Mouse (Mus musculus): ENCODE measurements at regions not wholly inside any gene's neighbourhood (a gene's known extent, or its start where the extent isn't known, plus 50 kb on each side); places are given as distances from the start of the nearest gene placed in this dataset.

DNA sequence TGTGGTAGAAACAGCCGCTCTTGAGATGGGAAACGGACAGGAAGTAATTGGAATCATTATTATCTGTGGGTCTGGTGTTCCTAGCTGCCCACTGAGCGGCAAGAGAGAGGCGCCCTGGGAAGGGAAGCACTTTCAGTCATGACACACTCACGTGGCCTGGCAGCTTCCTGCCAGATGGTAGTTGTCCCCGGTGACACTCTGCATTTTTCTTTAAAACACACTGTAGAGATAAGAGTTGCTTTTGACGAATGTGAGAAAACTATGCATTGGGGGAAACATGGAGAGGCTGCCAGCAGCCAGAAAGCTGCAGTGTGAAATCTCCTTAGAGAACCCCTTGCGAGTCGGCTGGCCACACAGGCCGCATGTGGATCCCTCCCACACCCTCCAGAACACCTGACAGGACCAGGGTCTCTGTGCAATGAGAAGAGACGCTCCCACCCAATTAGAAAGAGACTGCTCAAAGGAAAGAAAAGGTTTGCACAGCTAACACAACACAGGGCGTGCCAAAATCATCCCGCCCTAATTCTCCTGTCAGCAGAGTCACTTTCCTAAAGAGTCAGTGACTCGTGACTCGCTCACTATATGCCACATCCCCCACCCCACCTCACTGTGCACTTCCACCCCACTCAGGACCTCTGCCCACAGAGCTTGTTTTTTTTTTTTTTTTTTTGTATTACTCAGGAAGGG is 194.0 kb upstream of the Map3k1 start:
- no peaks in the 10 kb centered on the region for H3K27me3 ChIP-seq (ENCODE audit: insufficient read depth, low read length)
- H3K36me3 ChIP-seq (ENCODE audit: insufficient read depth, low read length), result no peaks in the 10 kb centered on the region
- no peak for ATAC-seq (ENCODE audit: low FRiP score)
- H3K4me3 ChIP-seq (ENCODE audit: low read depth, low read length), result no peak overlapping the region
- H3K27ac ChIP-seq (ENCODE audit: low read depth, low read length), result no peak overlapping the region
- no peaks in the 10 kb centered on the region for H3K9me3 ChIP-seq (ENCODE audit: low read length)
- no peak overlapping the region for H3K4me2 ChIP-seq (ENCODE audit: low read depth, low read length, poor library complexity, severe bottlenecking)
- H3K9ac ChIP-seq (replicated peaks; ENCODE audit: low read length, poor library complexity, severe bottlenecking), result no peak overlapping the region
- WGBS, result 53% methylated on average over 15 of the region's 15 CpGs
- DNase-seq (ENCODE audit: low spot score), result no peak
- TF ChIP-seq CTCF (IDR thresholded peaks at IDR 0.05), result no peak
- peaks cover 10% of the 10 kb centered on the region; the same call in 1 of the 2 replicates for H3K4me1 ChIP-seq (ENCODE audit: insufficient read depth, low read length)

DNA sequence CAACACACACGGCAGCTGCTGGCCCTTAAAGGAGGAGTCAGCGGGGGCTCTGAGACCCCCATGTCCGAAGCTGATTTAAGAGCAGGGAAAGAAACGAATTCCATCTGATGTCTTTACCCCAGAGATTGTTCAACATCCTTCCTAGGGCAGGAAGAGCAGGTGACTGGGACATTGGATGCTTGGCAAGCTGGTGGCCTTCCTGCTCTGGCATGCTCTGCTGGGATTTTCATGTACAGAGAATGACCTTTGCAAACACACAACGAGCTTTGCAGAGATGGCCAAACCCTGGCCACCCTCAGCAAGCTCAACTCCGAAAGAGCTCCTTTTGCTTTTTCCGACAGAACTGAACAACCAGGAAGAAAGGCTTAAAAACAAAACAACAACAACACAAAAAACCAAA is 194.7 kb upstream of the Map3k1 start:
- H3K4me2 ChIP-seq (ENCODE audit: low read depth, low read length, poor library complexity, severe bottlenecking), result no peak overlapping the region
- H3K4me3 ChIP-seq (ENCODE audit: low read depth, low read length), result no peak overlapping the region
- 76% methylated on average over 7 of the region's 7 CpGs for WGBS
- no peaks in the 10 kb centered on the region for H3K9me3 ChIP-seq (ENCODE audit: low read length)
- no peaks in the 10 kb centered on the region for H3K27me3 ChIP-seq (ENCODE audit: insufficient read depth, low read length)
- no peak for DNase-seq (ENCODE audit: low spot score)
- H3K36me3 ChIP-seq (ENCODE audit: insufficient read depth, low read length), result no peaks in the 10 kb centered on the region
- no peak for ATAC-seq (ENCODE audit: low FRiP score)
- peaks cover 10% of the 10 kb centered on the region; the same call in 1 of the 2 replicates for H3K4me1 ChIP-seq (ENCODE audit: insufficient read depth, low read length)
- H3K9ac ChIP-seq (replicated peaks; ENCODE audit: low read length, poor library complexity, severe bottlenecking), result no peak overlapping the region
- H3K27ac ChIP-seq (ENCODE audit: low read depth, low read length), result no peak overlapping the region
- TF ChIP-seq CTCF (IDR thresholded peaks at IDR 0.05), result no peak

DNA sequence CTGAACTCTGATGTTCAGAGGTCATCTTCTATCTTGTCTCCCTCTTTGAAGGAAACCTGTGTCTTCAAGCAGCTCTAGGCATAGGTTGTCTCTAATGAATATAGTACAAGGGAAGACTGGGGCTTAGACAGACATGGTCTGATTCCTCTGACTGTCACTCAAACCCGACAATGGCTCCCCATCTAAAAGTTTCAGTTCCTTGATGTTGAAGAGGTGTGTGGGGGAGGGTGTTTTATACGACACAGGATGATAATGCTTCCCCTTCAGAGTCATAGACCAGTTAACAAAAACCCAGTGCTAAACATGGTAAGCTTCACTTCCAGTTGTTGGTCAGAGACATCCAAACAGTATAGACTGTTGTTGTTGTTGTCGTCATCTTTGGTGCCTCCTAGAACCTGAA is 195.3 kb upstream of the Map3k1 start:
- no peak for TF ChIP-seq CTCF (IDR thresholded peaks at IDR 0.05)
- H3K9ac ChIP-seq (replicated peaks; ENCODE audit: low read length, poor library complexity, severe bottlenecking), result no peak overlapping the region
- no peak overlapping the region for H3K4me3 ChIP-seq (ENCODE audit: low read depth, low read length)
- H3K9me3 ChIP-seq (ENCODE audit: low read length), result no peaks in the 10 kb centered on the region
- no peak overlapping the region for H3K4me2 ChIP-seq (ENCODE audit: low read depth, low read length, poor library complexity, severe bottlenecking)
- ATAC-seq (ENCODE audit: low FRiP score), result no peak
- no peak overlapping the region for H3K27ac ChIP-seq (ENCODE audit: low read depth, low read length)
- DNase-seq (ENCODE audit: low spot score), result no peak
- H3K36me3 ChIP-seq (ENCODE audit: insufficient read depth, low read length), result no peaks in the 10 kb centered on the region
- WGBS, result 96% methylated on average over 3 of the region's 3 CpGs
- no peaks in the 10 kb centered on the region for H3K27me3 ChIP-seq (ENCODE audit: insufficient read depth, low read length)
- peaks cover 10% of the 10 kb centered on the region; the same call in 1 of the 2 replicates for H3K4me1 ChIP-seq (ENCODE audit: insufficient read depth, low read length)

DNA sequence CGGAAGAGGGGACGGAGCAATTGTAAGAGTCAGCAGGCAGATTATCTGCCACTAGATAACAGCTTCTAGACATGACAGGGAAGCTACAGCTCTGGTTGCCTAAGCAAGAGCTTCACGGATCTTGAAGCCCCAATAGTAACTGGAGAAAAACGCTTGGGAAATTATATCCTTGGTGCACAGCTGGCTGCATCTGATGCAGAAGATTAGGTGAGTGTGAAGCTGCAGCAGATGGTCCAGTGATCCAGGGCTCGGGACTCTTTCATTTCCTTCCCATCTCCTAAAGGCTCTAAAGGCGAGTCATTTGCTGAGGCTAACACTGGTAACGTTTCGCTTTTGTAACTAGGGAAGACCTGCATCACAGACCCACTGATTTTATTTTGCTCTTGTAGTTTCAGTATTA is 196.6 kb upstream of the Map3k1 start:
- Histone ChIP-seq H3K27me3 (ENCODE audit: insufficient read depth, low read length) (no peaks in the 10 kb centered on the region), H3K27ac (ENCODE audit: low read depth, low read length) (no peak overlapping the region), H3K4me3 (ENCODE audit: low read depth, low read length) (no peak overlapping the region), H3K4me2 (ENCODE audit: low read depth, low read length, poor library complexity, severe bottlenecking) (no peak overlapping the region), H3K36me3 (ENCODE audit: insufficient read depth, low read length) (no peaks in the 10 kb centered on the region), H3K4me1 (ENCODE audit: insufficient read depth, low read length) (peaks cover 10% of the 10 kb centered on the region; the same call in 1 of the 2 replicates), H3K9me3 (ENCODE audit: low read length) (no peaks in the 10 kb centered on the region), H3K9ac (replicated peaks; ENCODE audit: low read length, poor library complexity, severe bottlenecking) (no peak overlapping the region)
- no peak for TF ChIP-seq CTCF (IDR thresholded peaks at IDR 0.05)
- ATAC-seq (ENCODE audit: low FRiP score), result no peak
- no peak for DNase-seq (ENCODE audit: low spot score)
- 86% methylated on average over 8 of the region's 8 CpGs for WGBS

DNA sequence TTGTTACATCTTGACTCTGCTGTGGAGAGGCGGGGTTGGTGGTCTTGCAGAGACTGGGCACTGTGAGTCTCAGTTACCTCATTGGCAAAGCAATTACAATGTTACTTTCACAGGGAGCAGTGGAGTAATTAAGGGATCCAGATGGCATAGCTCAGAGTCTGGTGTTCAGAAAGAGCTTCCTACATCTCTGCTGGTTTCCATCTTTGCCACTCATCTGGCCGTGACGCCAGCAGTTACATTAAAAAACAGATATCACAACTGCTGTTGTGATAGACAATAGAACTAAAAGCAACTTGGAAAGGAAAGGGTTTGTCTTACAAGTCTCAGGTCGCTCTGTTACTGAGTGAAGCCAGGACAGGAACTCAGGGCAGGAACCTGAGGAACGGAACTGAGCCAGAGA is 200.0 kb upstream of the Map3k1 start:
- ATAC-seq (ENCODE audit: low FRiP score) (no peak), DNase-seq (ENCODE audit: low spot score) (no peak)
- H3K9me3 ChIP-seq (ENCODE audit: low read length), result no peaks in the 10 kb centered on the region
- H3K27ac ChIP-seq (ENCODE audit: low read depth, low read length), result no peak overlapping the region
- H3K36me3 ChIP-seq (ENCODE audit: insufficient read depth, low read length), result no peaks in the 10 kb centered on the region
- TF ChIP-seq CTCF (IDR thresholded peaks at IDR 0.05), result no peak
- WGBS, result 85% methylated on average over 5 of the region's 5 CpGs
- no peaks in the 10 kb centered on the region for H3K27me3 ChIP-seq (ENCODE audit: insufficient read depth, low read length)
- no peak overlapping the region for H3K4me2 ChIP-seq (ENCODE audit: low read depth, low read length, poor library complexity, severe bottlenecking)
- no peak overlapping the region for H3K4me3 ChIP-seq (ENCODE audit: low read depth, low read length)
- H3K9ac ChIP-seq (replicated peaks; ENCODE audit: low read length, poor library complexity, severe bottlenecking), result no peak overlapping the region
- no peaks in the 10 kb centered on the region for H3K4me1 ChIP-seq (ENCODE audit: insufficient read depth, low read length)

DNA sequence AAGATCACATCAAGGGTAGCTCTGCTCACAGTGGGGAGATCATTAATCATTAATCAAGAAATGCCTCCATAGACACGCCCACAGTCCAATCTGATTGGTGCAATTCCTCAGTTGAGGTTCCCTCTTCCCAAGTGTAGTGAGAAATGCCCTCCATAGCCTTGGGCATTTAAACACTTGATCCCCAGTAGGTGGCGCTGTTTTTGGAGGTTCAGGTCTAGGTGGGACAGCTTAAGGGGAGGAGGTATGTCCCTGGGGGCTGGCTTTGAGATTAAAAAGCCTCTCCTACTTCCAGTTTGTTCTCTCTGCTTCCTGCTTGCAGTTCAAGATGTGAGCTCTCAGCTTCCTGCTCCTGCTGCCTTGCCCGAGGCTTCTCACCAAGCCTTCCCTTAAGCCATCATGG is 200.5 kb upstream of the Map3k1 start:
- H3K27me3 ChIP-seq (ENCODE audit: insufficient read depth, low read length), result no peaks in the 10 kb centered on the region
- H3K4me1 ChIP-seq (ENCODE audit: insufficient read depth, low read length), result no peaks in the 10 kb centered on the region
- DNase-seq (ENCODE audit: low spot score), result no peak
- H3K9me3 ChIP-seq (ENCODE audit: low read length), result no peaks in the 10 kb centered on the region
- peak; percentile 47 for TF ChIP-seq CTCF (IDR thresholded peaks at IDR 0.05)
- WGBS, result 66% methylated on average over 3 of the region's 3 CpGs
- no peaks in the 10 kb centered on the region for H3K36me3 ChIP-seq (ENCODE audit: insufficient read depth, low read length)
- ATAC-seq (ENCODE audit: low FRiP score), result no peak
- H3K4me3 ChIP-seq (ENCODE audit: low read depth, low read length), result no peak overlapping the region
- H3K4me2 ChIP-seq (ENCODE audit: low read depth, low read length, poor library complexity, severe bottlenecking), result no peak overlapping the region
- H3K27ac ChIP-seq (ENCODE audit: low read depth, low read length), result no peak overlapping the region
- H3K9ac ChIP-seq (replicated peaks; ENCODE audit: low read length, poor library complexity, severe bottlenecking), result no peak overlapping the region
